Mouse (Mus musculus) cerebellum, postnatal 10 days (tissue): ENCODE measurements at regions not wholly inside any gene's neighbourhood (a gene's known extent, or its start where the extent isn't known, plus 50 kb on each side); places are given as distances from the start of the nearest gene placed in this dataset.

Source experiments
- DNase-seq, 2 experiments: peaks; one replicate each; pipeline ENCODE4 v3.0.0; 2021; ENCODE audit warnings: mixed read lengths in 2 of 2

DNA sequence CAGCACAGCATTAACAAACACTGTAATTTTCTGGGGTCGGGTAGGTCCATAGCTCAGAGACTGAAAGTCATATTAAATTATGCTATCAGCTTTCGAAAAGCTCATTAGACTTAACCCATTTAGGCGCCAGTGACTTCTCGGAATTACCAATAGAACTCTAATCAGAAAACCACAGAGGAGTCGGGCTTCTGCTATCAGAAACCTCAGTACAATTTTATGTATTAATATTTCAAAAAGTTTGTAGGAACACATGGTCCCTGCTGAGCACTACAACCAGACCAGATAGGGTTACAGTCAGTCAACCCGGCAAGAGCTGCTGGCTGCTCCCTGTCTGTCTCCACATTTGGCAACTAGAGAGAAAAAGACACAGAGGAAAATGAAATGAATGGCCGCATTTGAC, 647.3 kb upstream of the Pabpc4l start:
- no peak for DNase-seq

DNA sequence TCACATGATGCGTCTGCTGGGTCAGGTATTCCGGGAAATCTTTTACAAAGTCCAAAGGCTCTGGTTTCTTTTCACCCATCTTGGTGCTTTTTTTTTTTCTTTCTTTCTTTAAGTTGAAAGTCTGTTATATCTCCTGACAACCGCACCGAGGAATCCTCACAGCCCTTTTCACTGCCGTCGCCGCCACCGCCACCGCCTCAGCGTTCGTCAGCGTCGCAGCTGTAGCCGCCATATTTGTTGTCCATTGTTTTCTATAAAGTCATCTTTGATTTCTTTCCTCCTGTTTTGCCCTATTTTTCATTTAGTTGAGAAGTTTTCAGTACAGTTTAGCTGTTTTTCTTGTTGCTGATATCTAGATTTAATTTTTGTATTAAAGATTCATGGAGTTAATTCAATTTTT, 603.5 kb upstream of the Pabpc4l start:
- DNase-seq: no peak

DNA sequence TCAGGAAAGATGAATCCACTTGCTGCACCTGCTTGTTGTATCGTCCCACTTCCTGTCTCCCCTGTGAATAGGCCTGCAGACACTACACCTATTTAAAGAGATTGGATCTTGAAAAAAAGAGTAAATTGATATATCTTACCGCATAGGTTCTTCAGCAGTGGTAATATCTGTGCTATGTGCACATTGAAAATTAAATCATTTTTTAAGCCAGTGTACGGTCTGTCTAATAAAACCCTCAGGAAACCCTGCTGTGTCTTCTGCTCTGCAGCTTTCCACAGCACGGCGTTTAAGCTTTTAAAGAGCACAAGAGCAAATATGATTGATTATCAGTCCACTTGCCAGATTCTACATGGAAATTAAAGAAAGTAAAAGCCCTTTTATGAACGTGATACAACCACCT, 577.7 kb upstream of the Pabpc4l start:
- no peak for DNase-seq

DNA sequence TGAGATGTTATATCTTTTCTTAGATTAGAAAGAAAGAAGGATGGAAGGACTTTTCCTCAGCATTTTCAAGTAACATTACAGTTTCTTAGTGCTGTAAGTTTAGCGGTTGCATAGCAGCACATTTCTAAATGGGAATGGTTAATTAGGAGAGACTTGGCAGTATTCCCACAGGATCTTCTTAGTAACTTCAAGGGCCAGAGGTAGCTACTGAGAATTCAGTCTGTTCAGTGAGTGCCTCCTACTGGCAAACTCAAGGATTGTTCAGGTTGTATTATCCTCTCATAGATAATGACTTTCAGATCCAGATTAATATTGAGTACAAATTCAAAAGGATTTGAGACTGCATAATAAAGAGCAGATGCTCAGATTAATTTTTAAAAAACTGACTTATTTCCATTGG, 571.3 kb upstream of the Pabpc4l start:
- peak in 1 of 2 experiments; percentile 4 for DNase-seq

DNA sequence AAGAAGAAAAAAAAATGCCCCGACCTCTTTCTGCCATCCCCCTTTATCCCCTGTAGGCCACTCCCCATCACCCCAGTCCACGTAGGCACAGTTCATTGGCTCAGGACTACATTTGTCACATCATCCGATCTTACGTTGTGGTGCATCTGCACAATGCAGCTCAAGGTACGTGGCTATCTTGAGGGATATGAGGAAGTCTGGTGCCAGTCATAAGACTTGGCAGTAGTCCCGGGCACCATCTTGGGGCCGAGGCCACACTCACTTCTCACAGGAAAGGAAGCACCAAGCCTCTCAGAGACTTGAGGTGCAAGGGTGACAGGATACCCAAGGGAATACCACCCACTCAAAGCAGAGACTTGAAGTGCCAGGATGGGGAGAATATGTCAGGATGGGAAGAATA, 570.5 kb upstream of the Pabpc4l start:
- DNase-seq: peak in 1 of 2 experiments; percentile 3

DNA sequence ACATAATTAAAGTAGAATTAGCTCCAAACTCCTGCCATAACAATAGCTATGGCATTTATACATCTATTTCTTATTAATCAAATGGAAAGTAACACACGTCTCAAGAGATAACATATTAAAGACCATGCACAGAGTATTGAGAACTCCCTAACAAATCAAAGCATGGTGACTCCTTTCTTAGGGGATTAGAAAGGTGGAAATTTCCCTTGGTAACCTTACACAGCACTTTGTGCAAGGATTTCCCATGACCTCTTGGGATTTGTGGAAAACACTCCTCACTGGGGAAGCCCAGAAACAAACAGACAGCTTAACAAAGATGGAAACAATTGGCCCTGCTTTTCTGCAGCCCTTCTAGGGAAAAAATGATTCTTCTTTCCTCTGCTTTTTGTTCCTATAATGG, 562.4 kb upstream of the Pabpc4l start:
- no peak for DNase-seq

DNA sequence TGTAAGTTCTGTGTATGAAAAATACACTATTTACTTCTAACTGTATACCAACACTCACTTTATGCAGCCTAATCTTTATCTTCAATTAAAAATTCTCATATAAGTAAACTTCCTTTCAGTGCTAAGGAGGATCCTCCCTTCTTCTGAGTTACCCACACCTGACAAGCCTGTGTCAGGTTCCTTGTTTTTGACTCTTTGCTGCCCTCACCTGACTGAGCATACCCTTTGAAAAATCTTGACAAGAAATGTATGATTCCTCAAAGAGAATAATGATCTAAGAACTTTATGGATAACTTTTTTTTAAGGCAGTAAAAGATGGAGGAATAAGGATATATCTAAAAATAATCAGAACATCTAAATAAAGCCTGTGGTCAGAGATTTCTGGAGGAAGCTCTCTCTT, 550.9 kb upstream of the Pabpc4l start:
- peak; percentile 9 to 11 for DNase-seq

DNA sequence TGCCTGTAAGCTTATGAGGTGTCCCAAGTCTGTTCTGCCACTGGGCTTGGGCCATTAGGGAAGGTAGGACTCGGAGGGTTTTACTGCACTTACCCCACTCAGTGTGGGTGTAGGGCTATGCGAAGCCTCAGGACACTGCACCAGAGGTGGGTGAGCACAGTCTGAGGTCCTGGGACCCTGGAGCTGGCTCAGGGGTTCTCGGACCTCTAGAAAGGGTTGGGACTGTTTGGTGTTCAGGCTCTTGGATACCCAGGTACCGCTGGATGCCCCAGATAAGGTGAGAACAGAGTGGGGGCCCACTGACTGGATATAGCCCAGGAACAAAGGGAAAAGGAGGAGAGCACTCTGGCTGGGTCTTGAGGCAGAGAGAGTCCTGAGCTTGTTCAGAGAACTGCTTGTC, 522.7 kb upstream of the Pabpc4l start:
- DNase-seq: no peak

DNA sequence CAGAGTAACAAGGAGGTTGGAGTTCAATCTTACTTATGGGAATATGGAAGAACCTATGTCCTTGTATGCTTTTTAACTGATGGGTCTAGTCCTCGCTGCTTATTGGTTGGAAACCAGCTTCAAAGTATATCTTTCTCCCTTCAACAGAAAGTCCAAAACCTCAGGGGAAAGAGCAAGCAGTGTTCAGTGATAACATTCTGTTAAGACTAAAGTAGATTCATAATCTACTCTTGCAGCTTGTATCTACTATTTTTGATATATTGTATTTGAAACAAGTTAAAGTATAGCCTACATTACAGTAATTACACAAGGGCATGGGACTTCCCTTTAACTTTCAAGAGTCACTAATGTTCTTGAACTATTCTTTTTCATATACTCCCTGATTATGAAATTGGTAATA, 522.0 kb upstream of the Pabpc4l start:
- DNase-seq: no peak

DNA sequence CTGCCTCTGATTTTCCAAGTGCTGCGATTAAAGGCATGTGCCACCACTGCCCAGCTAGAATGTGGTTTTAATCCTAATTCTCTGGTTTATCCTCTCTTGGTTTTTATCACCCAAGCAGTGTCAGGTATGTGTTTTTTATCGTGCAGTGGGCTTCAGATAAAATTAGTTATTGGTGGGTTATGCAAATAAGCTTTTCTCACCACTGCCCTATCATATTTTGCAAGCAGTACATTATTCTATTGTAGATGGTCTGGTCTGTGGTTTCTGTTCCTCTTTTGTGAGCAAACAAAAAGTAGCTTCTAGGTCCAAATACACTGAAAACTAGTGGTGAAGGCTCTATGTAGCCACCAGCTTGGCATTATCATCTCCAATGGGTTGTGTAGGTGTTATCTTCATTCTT, 503.4 kb upstream of the Pabpc4l start:
- DNase-seq: no peak

DNA sequence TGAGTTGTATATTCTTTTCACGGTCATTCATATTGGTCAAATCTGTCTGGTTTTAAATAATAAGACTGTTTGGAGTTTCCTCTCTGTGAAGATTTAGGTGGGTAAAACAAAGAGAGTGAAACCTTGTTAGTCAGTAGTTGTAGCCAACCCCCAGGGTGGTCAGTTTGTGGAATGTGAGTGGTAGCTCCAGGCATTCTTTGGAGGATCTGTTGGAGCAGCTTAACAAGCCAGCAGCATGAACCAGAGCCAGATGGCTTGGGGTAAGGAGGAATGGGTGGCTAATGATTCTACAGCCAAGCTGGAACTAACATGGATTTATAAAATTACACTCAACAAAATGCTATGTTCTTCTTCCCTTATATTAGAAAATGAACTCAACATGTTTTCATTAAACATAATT, 489.7 kb upstream of the Pabpc4l start:
- DNase-seq: peak; percentile 9 to 11

DNA sequence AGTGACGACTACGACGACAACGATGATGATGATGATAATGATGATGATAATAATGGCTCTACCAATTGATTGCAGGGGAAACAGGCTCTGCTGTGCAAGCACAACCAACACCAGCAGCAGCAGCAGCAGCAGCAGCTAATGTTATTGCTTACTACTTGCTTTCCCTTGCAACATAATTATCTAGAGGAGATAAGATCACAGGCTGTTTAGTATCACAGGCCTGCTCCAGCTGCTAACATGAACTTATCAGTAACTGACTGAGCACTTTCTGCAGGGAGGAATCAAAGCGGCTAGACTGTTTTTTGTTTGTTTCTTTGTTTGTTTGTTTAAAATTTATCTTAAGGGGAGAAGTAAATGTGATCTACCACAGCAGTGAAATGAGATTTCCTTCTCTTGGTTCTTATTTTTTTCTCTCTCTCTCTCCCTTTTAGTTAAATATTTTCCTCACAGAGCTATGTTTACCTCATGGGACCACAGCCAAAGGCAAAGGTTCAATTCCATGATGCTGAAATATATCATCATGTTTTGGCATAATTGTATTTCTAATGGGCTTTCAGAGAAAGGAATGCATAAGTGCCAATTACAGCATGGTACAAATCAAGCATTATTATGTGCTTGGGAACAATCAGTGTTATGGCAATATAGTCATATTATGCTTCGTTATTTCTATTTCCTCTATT, 443.2 kb upstream of the Pabpc4l start:
- DNase-seq: no peak

DNA sequence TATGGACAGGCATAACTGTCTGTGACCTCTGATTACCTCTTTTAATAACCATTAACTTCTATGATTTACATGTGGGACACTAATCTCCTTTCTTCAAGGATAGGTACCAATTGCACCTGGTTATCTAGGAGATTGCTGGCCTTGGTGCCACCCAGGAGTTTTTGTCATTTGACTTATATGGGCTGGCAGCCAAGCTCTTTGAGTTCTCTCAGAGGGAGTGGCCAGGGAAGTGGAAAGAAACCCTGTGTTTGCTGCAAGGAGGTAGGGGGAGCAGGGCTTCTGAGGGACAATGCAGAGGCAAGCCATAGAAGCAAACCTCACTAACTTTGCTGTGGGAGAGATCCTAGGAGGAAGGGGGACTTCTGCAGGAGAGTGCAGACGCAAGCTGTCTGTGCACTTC, 427.8 kb upstream of the Pabpc4l start:
- DNase-seq: no peak

DNA sequence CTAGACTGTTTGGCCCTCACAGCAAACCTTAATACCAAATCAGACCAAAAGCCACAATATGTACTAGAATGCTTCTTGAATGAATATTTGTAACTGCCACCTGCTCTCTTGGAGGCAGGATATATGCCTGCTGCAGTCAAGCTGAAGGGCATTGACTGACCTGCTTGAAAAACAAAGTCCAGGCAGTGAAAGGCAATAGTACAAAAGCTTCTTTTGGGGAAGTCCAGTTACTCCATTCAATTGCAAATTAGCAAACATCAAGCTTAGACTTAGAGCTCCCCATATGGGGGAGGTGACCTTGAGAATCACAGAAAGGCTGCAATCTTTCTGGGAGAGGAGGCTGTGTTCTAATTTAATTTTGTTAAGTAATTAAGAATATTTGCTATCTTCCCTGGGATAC, 422.9 kb upstream of the Pabpc4l start:
- no peak for DNase-seq

DNA sequence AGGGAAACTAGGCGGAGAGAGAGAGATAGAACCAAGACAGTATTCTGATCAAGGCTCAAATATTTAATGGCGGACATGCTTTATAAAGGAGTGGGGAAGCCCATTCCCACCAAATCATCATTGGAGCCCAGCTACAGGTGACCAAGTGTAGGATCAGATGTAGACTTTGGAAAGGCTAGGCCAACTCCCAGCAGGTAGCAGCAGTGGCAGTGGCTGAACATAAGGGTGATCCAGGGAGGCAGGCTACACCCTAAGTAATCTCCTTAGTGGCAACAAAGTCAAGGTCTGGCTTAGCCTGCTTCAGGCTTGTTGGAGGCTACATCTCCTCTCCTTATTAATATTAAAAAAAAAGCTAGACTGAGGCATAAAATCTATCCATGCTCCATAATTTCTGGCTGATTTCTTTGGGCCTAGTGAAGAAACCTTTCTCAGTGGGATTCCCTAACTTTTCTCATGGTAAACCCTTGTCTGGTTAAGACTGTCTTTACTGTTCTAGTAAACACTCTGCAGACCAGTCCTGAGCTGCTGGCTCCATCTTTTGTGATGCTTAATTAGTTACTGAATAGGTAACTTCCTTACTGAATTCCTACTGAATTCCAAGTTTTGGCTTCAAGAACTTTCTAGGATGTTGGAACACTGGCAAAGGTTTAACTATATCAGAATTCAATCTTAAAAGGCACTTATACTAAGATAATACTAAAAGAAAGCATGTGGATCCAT, 421.7 kb upstream of the Pabpc4l start:
- no peak for DNase-seq

DNA sequence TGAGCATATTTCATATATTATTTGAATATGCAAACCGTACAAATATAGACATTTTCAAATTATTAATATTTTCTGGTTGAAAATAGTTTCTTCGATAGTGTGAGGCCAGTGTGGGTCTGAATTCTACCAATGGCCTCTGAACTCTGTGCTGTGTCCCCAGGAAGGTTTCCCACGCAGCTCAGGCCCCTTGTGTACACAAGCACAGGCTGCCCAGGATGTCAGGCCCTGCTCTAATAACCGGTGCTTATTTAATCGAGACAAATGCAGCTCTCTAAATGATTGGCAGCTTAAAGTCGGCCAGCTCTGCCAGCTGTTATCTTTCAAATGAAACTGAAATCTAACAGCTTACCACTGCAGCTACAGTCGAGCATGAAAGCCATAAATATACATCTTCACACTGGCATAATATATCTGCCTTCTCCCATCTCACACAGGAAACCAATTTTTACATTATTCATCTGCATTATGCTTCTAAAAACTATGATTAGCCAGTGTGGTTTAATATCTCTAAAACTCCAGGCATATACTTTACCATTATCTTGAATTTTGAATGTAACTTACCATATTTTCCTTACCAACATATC, 400.5 kb upstream of the Pabpc4l start:
- no peak for DNase-seq

DNA sequence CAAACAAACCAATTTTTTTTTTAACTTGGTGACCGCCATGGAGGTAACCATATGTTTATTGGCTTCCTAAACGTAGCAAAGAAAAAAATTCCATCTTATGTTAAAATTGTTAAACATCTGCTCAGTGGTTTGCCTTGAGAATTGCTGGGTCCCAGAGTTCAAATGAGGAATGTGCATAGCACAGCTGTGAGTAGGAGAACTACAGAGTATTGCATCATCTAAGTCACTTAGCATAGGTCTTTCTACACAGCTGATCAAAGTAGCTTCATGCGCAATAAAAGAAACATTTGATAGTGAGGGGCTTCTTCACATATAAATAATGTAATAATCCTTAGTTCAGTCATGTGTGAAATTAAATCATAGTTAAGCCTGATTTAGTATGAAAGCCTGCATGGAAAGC, 380.7 kb upstream of the Pabpc4l start:
- DNase-seq: no peak
